9 mouse cellular contexts compared by ENCODE assay signal in genomic region chr7:96660907-96661306, GRCm38 (mm10).
A peak's percentile ranks its signal among the peaks of the same experiment; 100 is the strongest.
DNase-seq lines count a peak whose midpoint lies in the region; ATAC-seq and TF ChIP-seq lines count a peak whose summit lies in the region.
"Had no signal": no experiment of that assay in that cellular context is flagged by ENCODE, and none has a peak within 500 bp of the region (broad histone marks: within the 10 kb centered on the region; RNA-seq: fewer than 3 reads in every experiment).

No protein-coding gene starts in this region.

- H3K4me1 ChIP-seq in heart, embryonic 15.5 days (replicated peaks): peaks cover 38% of the 10 kb centered on the region
- H3K4me1 ChIP-seq in embryonic facial prominence, embryonic 11.5 days (ENCODE audit: control insufficient read depth, insufficient read depth, low read length): peaks cover 18% of the 10 kb centered on the region
- H3K4me1 ChIP-seq in hindbrain, postnatal 0 days (ENCODE audit: insufficient read depth, low read length): peaks cover 4% of the 10 kb centered on the region; the same call in 1 of the 2 replicates
- H3K4me1 ChIP-seq in midbrain, embryonic 12.5 days: peaks cover 52% of the 10 kb centered on the region

- no peak overlapping the region for H3K9ac ChIP-seq in heart, embryonic 15.5 days
- no peak overlapping the region for H3K9ac ChIP-seq in embryonic facial prominence, embryonic 11.5 days (replicated peaks; ENCODE audit: low read length)
- H3K9ac ChIP-seq in hindbrain, postnatal 0 days (replicated peaks; ENCODE audit: low read length): no peak overlapping the region
- no peak overlapping the region for H3K9ac ChIP-seq in midbrain, embryonic 12.5 days (replicated peaks)

- intact Hi-C loops in left cerebral cortex, postnatal 25 days (cut with DNase I): no loop called here

- no peak for TF ChIP-seq CTCF in hindbrain, postnatal 0 days (IDR thresholded peaks at IDR 0.05; ENCODE audit: low read depth)

- H3K9me3 ChIP-seq in heart, embryonic 15.5 days (replicated peaks): no peaks in the 10 kb centered on the region
- H3K9me3 ChIP-seq in embryonic facial prominence, embryonic 11.5 days (replicated peaks; ENCODE audit: control insufficient read depth, low read length): no peaks in the 10 kb centered on the region
- no peaks in the 10 kb centered on the region for H3K9me3 ChIP-seq in hindbrain, postnatal 0 days (ENCODE audit: low read length)
- no peaks in the 10 kb centered on the region for H3K9me3 ChIP-seq in midbrain, embryonic 12.5 days

- H3K36me3 ChIP-seq in heart, embryonic 15.5 days: no peaks in the 10 kb centered on the region
- no peaks in the 10 kb centered on the region for H3K36me3 ChIP-seq in embryonic facial prominence, embryonic 11.5 days (replicated peaks; ENCODE audit: control insufficient read depth, insufficient read depth, low read depth, low read length)
- H3K36me3 ChIP-seq in hindbrain, postnatal 0 days (ENCODE audit: insufficient read depth, low read length): no peaks in the 10 kb centered on the region
- no peaks in the 10 kb centered on the region for H3K36me3 ChIP-seq in midbrain, embryonic 12.5 days

- peak; percentile 41 for ATAC-seq in heart, embryonic 15.5 days (replicated peaks; ENCODE audit: insufficient number of reproducible peaks, insufficient read depth, low FRiP score, low read depth)
- peak; percentile 41; the same call in 1 of the 2 replicates for ATAC-seq in embryonic facial prominence, embryonic 11.5 days (replicated peaks; ENCODE audit: insufficient number of reproducible peaks, low FRiP score, low TSS enrichment, low read depth)
- ATAC-seq in hindbrain, postnatal 0 days: peak; percentile 55
- peak; percentile 48; the same call in 1 of the 2 replicates for ATAC-seq in midbrain, embryonic 12.5 days (ENCODE audit: low FRiP score, low read depth)

- WGBS in heart, embryonic 15.5 days: 20% methylated on average over 3 of the region's 3 CpGs
- 62% methylated on average over 3 of the region's 3 CpGs for WGBS in embryonic facial prominence, embryonic 11.5 days
- 59% methylated on average over 3 of the region's 3 CpGs for WGBS in hindbrain, postnatal 0 days
- WGBS in midbrain, embryonic 12.5 days: 69% methylated on average over 3 of the region's 3 CpGs

- H3K4me3 ChIP-seq in heart, embryonic 15.5 days: no peak overlapping the region
- H3K4me3 ChIP-seq in embryonic facial prominence, embryonic 11.5 days (ENCODE audit: low read depth, low read length): no peak overlapping the region
- no peak overlapping the region for H3K4me3 ChIP-seq in hindbrain, postnatal 0 days (ENCODE audit: low read length)
- H3K4me3 ChIP-seq in midbrain, embryonic 12.5 days: no peak overlapping the region

- peak overlapping the region; percentile 38 for H3K27ac ChIP-seq in heart, embryonic 15.5 days
- H3K27ac ChIP-seq in embryonic facial prominence, embryonic 11.5 days (replicated peaks; ENCODE audit: low read depth, low read length): no peak overlapping the region; the same call in 1 of the 2 replicates
- H3K27ac ChIP-seq in hindbrain, postnatal 0 days: no peak overlapping the region
- no peak overlapping the region for H3K27ac ChIP-seq in midbrain, embryonic 12.5 days (replicated peaks)

- H3K4me2 ChIP-seq in heart, embryonic 15.5 days: peak overlapping the region; percentile 22; the same call in 1 of the 2 replicates
- H3K4me2 ChIP-seq in embryonic facial prominence, embryonic 11.5 days (ENCODE audit: low read depth, low read length): no peak overlapping the region
- no peak overlapping the region for H3K4me2 ChIP-seq in hindbrain, postnatal 0 days (ENCODE audit: low read depth, low read length)
- H3K4me2 ChIP-seq in midbrain, embryonic 12.5 days (replicated peaks): no peak overlapping the region

- DNase-seq in heart, postnatal 4 days: no peak
- no peak for DNase-seq in embryonic facial prominence, embryonic 11.5 days (ENCODE audit: low spot score)
- DNase-seq in hindbrain, postnatal 0 days (ENCODE audit: low spot score): no peak
- DNase-seq in layer of hippocampus, adult 8-10 months (ENCODE audit: low spot score in 2 of 2): no peak
- no peak for DNase-seq in left cerebral cortex, postnatal 25 days (ENCODE audit: low spot score in 2 of 2)
- DNase-seq in kidney, adult 18-20 months: no peak

- peaks cover 68% of the 10 kb centered on the region for H3K27me3 ChIP-seq in heart, embryonic 15.5 days
- no peaks in the 10 kb centered on the region for H3K27me3 ChIP-seq in embryonic facial prominence, embryonic 11.5 days (ENCODE audit: control insufficient read depth, insufficient read depth, low read length)
- no peaks in the 10 kb centered on the region for H3K27me3 ChIP-seq in hindbrain, postnatal 0 days (ENCODE audit: insufficient read depth, low read length)
- H3K27me3 ChIP-seq in midbrain, embryonic 12.5 days: peaks cover 56% of the 10 kb centered on the region
- H3K27me3 ChIP-seq: CH12.LX had no signal
